Mouse (Mus musculus) G1E (cell line): ENCODE data around the gene Scn8a. TPM values are rescaled to one million over a fixed set of nuclear protein-coding genes. Genes with fewer than 3 reads are reported as not detected.

Source experiments
- ATAC-seq: 2 replicates; pipeline ENCODE4 v1.8.0; 2016; ENCODE audit warnings: mild to moderate bottlenecking; ENCODE audit not compliant: insufficient number of reproducible peaks, poor library complexity, low FRiP score, severe bottlenecking; ENCODE audit errors: extremely low read depth
- DNase-seq: peaks from one replicate; pipeline ENCODE4 v3.0.0; 2012; ENCODE audit warnings: low spot score
- H3K27me3 ChIP-seq: 2 replicates; pipeline ENCODE4 v1.6.1; 2012; ENCODE audit warnings: mild to moderate bottlenecking, low read length, inconsistent platforms; ENCODE audit not compliant: insufficient read depth
- H3K36me3 ChIP-seq: replicated peaks from 2 replicates; pipeline ENCODE3; 2012; ENCODE audit warnings: mild to moderate bottlenecking, inconsistent platforms
- H3K4me1 ChIP-seq: 2 replicates; pipeline ENCODE4 v1.6.1; 2012; ENCODE audit warnings: low read depth, low read length, inconsistent platforms, mixed read lengths; ENCODE audit not compliant: insufficient read depth
- H3K4me3 ChIP-seq: 2 replicates; pipeline ENCODE4 v1.5.1; 2012; ENCODE audit warnings: low read depth, mild to moderate bottlenecking, inconsistent platforms, low read length, moderate library complexity, mixed read lengths
- H3K9me3 ChIP-seq: replicated peaks from 2 replicates; pipeline ENCODE4 v1.6.1; 2012; ENCODE audit warnings: inconsistent platforms
- CTCF ChIP-seq: IDR thresholded peaks from 2 replicates; pipeline ENCODE4 v1.5.1; 2012; ENCODE audit warnings: low read depth, low read length, inconsistent platforms, mixed read lengths
- GATA1 ChIP-seq: IDR thresholded peaks from 2 replicates; pipeline ENCODE4 v1.6.1; 2012; ENCODE audit warnings: borderline replicate concordance, low read length, inconsistent platforms, mixed read lengths
- GATA2 ChIP-seq: IDR thresholded peaks from 2 replicates; pipeline ENCODE4 v1.6.1; 2012; ENCODE audit warnings: low read depth, low read length, inconsistent platforms, borderline replicate concordance
- POLR2AphosphoS5 ChIP-seq: IDR thresholded peaks from 2 replicates; pipeline ENCODE4 v1.6.1; 2012; ENCODE audit warnings: low read depth, low read length, inconsistent platforms; ENCODE audit not compliant: insufficient replicate concordance
- TAL1 ChIP-seq: conservative IDR thresholded peaks from 2 replicates; pipeline ENCODE4 v1.6.1; 2012; ENCODE audit warnings: low read depth, low read length, inconsistent platforms, mixed read lengths
- polyA plus RNA-seq: library from polyadenylated mRNA; stranded (reverse); fragments of >175 nt; gene quantifications from 2 replicates; pipeline ENCODE4 v1.2.3, GENCODE M21; 2012
- total RNA-seq, 2 experiments: library from RNA; stranded (forward) in 1 of 2; stranded (reverse) in 1 of 2; fragments of 200-1000 nt in 1 of 2; fragments of >200 nt in 1 of 2; fragmentation: Nextera tagmentation in 1 of 2; gene quantifications; 2 replicates each; pipeline ENCODE4 v1.2.3; 2014 to 2017

Scn8a gene
- total and polyA plus RNA-seq, 3 experiments: 0.27 TPM; not detected in 2

- no peak overlapping the region for H3K4me3 ChIP-seq
- no peaks in the 10 kb centered on the region for H3K36me3 ChIP-seq
- H3K27me3 ChIP-seq: no peaks in the 10 kb centered on the region
- ATAC-seq (no peak), DNase-seq (no peak)
- H3K9me3 ChIP-seq: peaks cover 91% of the 10 kb centered on the region
- TF ChIP-seq GATA1 (no peak), CTCF (no peak), TAL1 (no peak), GATA2 (no peak), POLR2AphosphoS5 (no peak)
- no peaks in the 10 kb centered on the region for H3K4me1 ChIP-seq
Observed at GRCm38 (mm10) chr15:101093988-101094387, 224.3 kb downstream of the Scn8a start.

- no peak for DNase-seq
- peaks cover 88% of the 10 kb centered on the region for H3K9me3 ChIP-seq
- H3K36me3 ChIP-seq: no peaks in the 10 kb centered on the region
- no peaks in the 10 kb centered on the region for H3K27me3 ChIP-seq
- H3K4me1 ChIP-seq: no peaks in the 10 kb centered on the region
- no peak for ATAC-seq
- TF ChIP-seq POLR2AphosphoS5 (no peak), GATA1 (no peak), TAL1 (no peak), GATA2 (no peak), CTCF (no peak)
- H3K4me3 ChIP-seq: no peak overlapping the region
Observed at GRCm38 (mm10) chr15:101094979-101095378, 225.3 kb downstream of the Scn8a start.

- H3K4me3 ChIP-seq: no peak overlapping the region
- no peak for ATAC-seq
Observed at GRCm38 (mm10) chr15:101095392-101095791, 225.7 kb downstream of the Scn8a start.

More at GRCm38 (mm10) chr15:101095392-101095791, 225.7 kb downstream of the Scn8a start:
- DNase-seq: no peak
- H3K36me3 ChIP-seq: no peaks in the 10 kb centered on the region
- no peaks in the 10 kb centered on the region for H3K4me1 ChIP-seq
- H3K9me3 ChIP-seq: peaks cover 85% of the 10 kb centered on the region
- no peak for TF ChIP-seq GATA2
- TF ChIP-seq POLR2AphosphoS5: no peak
- TF ChIP-seq CTCF: no peak
- no peak for TF ChIP-seq GATA1
- TF ChIP-seq TAL1: no peak
- H3K27me3 ChIP-seq: no peaks in the 10 kb centered on the region

Other genes starting within 250 kb of the Scn8a start
- gene Smagp, start 232.9 kb upstream of the Scn8a start, total RNA-seq (2014; fragmentation: Nextera tagmentation): not detected in 2 replicates
- 2.6 and 2.7 TPM in 2 replicates for gene Smagp, start 232.9 kb upstream of the Scn8a start, total RNA-seq (2017)
- 2.7 and 3.3 TPM in 2 replicates for gene Smagp, start 232.9 kb upstream of the Scn8a start, polyA plus RNA-seq
- gene Bin2, start 200.3 kb upstream of the Scn8a start, total RNA-seq (2014; fragmentation: Nextera tagmentation): 5.3 and 6.8 TPM in 2 replicates
- gene Bin2, start 200.3 kb upstream of the Scn8a start, total RNA-seq (2017): 13.3 and 15.5 TPM in 2 replicates
- gene Bin2, start 200.3 kb upstream of the Scn8a start, polyA plus RNA-seq: 13.7 and 14.3 TPM in 2 replicates
- not detected in 2 replicates for gene Cela1, start 181.9 kb upstream of the Scn8a start, total RNA-seq (2014; fragmentation: Nextera tagmentation)
- 2.9 and 6.4 TPM in 2 replicates for gene Cela1, start 181.9 kb upstream of the Scn8a start, total RNA-seq (2017)
- gene Cela1, start 181.9 kb upstream of the Scn8a start, polyA plus RNA-seq: 0.32 and 0.54 TPM in 2 replicates
- gene Galnt6, start 140.5 kb upstream of the Scn8a start, total RNA-seq (2014; fragmentation: Nextera tagmentation): not detected in 2 replicates
- gene Galnt6, start 140.5 kb upstream of the Scn8a start, total RNA-seq (2017): 0.05 TPM in 1 of 2 replicates, not detected in the other
- 0.02 TPM in 1 of 2 replicates, not detected in the other for gene Galnt6, start 140.5 kb upstream of the Scn8a start, polyA plus RNA-seq
- gene Slc4a8, start 108.1 kb upstream of the Scn8a start, total RNA-seq (2014; fragmentation: Nextera tagmentation): not detected in 2 replicates
- 0.12 and 0.27 TPM in 2 replicates for gene Slc4a8, start 108.1 kb upstream of the Scn8a start, total RNA-seq (2017)
- gene Slc4a8, start 108.1 kb upstream of the Scn8a start, polyA plus RNA-seq: not detected in 2 replicates
- gene Gm47841, start 177.5 kb downstream of the Scn8a start, total RNA-seq (2014; fragmentation: Nextera tagmentation): not detected in 2 replicates
- not detected in 2 replicates for gene Gm47841, start 177.5 kb downstream of the Scn8a start, total RNA-seq (2017)
- gene Gm47841, start 177.5 kb downstream of the Scn8a start, polyA plus RNA-seq: not detected in 2 replicates
- not detected in 2 replicates for gene Fignl2, start 208.7 kb downstream of the Scn8a start, total RNA-seq (2014; fragmentation: Nextera tagmentation)
- gene Fignl2, start 208.7 kb downstream of the Scn8a start, total RNA-seq (2017): 0.05 and 0.06 TPM in 2 replicates
- not detected in 2 replicates for gene Fignl2, start 208.7 kb downstream of the Scn8a start, polyA plus RNA-seq
- not detected in 2 replicates for gene Ankrd33, start 245.9 kb downstream of the Scn8a start, total RNA-seq (2014; fragmentation: Nextera tagmentation)
- gene Ankrd33, start 245.9 kb downstream of the Scn8a start, total RNA-seq (2017): not detected in 2 replicates
- gene Ankrd33, start 245.9 kb downstream of the Scn8a start, polyA plus RNA-seq: not detected in 2 replicates